Mouse (Mus musculus) stomach, postnatal 0 days (tissue): ENCODE measurements at regions not wholly inside any gene's neighbourhood (a gene's known extent, or its start where the extent isn't known, plus 50 kb on each side); places are given as distances from the start of the nearest gene placed in this dataset.

Experiments used
- CTCF ChIP-seq: IDR thresholded peaks from 2 replicates; pipeline ENCODE4 v1.5.1; 2016; ENCODE audit warnings: antibody characterized with exemption, low read depth, mild to moderate bottlenecking, moderate library complexity
- EP300 ChIP-seq: optimal IDR thresholded peaks from 2 replicates; pipeline ENCODE3; 2016; ENCODE audit warnings: antibody characterized with exemption

GRCm38 (mm10) chr17:9903313-9903712, 233.8 kb upstream of the Pabpc6 start:
- TF ChIP-seq CTCF, result no peak
- no peak for TF ChIP-seq EP300
